Mouse (Mus musculus) heart, adult 8-10 months (tissue): ENCODE data around the gene Gapt. TPM values are rescaled to one million over a fixed set of nuclear protein-coding genes. Genes with fewer than 3 reads are reported as not detected.
"Not testable (repeated sequence)": the region's sequence is repeated elsewhere in the genome, so short reads cannot be mapped to it uniquely, and the experiment has no call there.

Source experiments
- DNase-seq: peaks from one replicate; pipeline ENCODE4 v3.0.0; 2022; ENCODE audit warnings: low spot score
- total RNA-seq, 4 experiments: library from RNA; stranded (reverse); gene quantifications; 2 replicates each; pipeline ENCODE4 v1.2.4; 2022

Gapt gene
- under 1 TPM; 0.16 to 0.19 (median 0.17) TPM for total RNA-seq

- DNase-seq = no peak
Observed at GRCm38 (mm10) chr13:110356941-110357340, at the start of gene Gapt. Gapt (minus strand) TSS chr13:110357199.

- no peak for DNase-seq
Observed at GRCm38 (mm10) chr13:110406152-110406551, 49.2 kb upstream of the Gapt start.

- DNase-seq = not testable (repeated sequence)
Observed at GRCm38 (mm10) chr13:110404686-110405085, 47.7 kb upstream of the Gapt start.

GRCm38 (mm10) chr13:110404059-110404458, 47.1 kb upstream of the Gapt start:
- no peak for DNase-seq

- no peak for DNase-seq
Observed at GRCm38 (mm10) chr13:110401877-110402276, 44.9 kb upstream of the Gapt start.

GRCm38 (mm10) chr13:110401443-110401842, 44.4 kb upstream of the Gapt start:
- DNase-seq = no peak

GRCm38 (mm10) chr13:110398513-110399270, 41.7 kb upstream of the Gapt start:
- DNase-seq = peak; percentile 31

GRCm38 (mm10) chr13:110397750-110398149, 40.8 kb upstream of the Gapt start:
- DNase-seq = no peak

- peak; percentile 24 for DNase-seq
Observed at GRCm38 (mm10) chr13:110395916-110396685, 39.1 kb upstream of the Gapt start.

GRCm38 (mm10) chr13:110395179-110395794, 38.3 kb upstream of the Gapt start:
- DNase-seq = peak; percentile 23

- DNase-seq = peak; percentile 95
Observed at GRCm38 (mm10) chr13:110394291-110395178, 37.5 kb upstream of the Gapt start, which contains the start of gene Plk2. Plk2 (plus strand) TSS chr13:110395046.

GRCm38 (mm10) chr13:110392631-110393030, 35.6 kb upstream of the Gapt start:
- DNase-seq = no peak

- DNase-seq = peak; percentile 80
Observed at GRCm38 (mm10) chr13:110392210-110392609, 35.2 kb upstream of the Gapt start.

GRCm38 (mm10) chr13:110384514-110384913, 27.5 kb upstream of the Gapt start:
- DNase-seq = no peak

- DNase-seq = no peak
Observed at GRCm38 (mm10) chr13:110382447-110382901, 25.5 kb upstream of the Gapt start.

GRCm38 (mm10) chr13:110369673-110370072, 12.7 kb upstream of the Gapt start:
- DNase-seq = no peak

- DNase-seq = peak; percentile 57
Observed at GRCm38 (mm10) chr13:110368556-110369040, 11.6 kb upstream of the Gapt start.

GRCm38 (mm10) chr13:110367961-110368555, 11.1 kb upstream of the Gapt start:
- no peak for DNase-seq

GRCm38 (mm10) chr13:110366477-110366876, 9.5 kb upstream of the Gapt start:
- no peak for DNase-seq

- no peak for DNase-seq
Observed at GRCm38 (mm10) chr13:110363722-110364121, 6.7 kb upstream of the Gapt start.

GRCm38 (mm10) chr13:110351051-110351450, 5.9 kb downstream of the Gapt start:
- no peak for DNase-seq
